Mouse (Mus musculus): ENCODE data around the gene Map7.

Gene Map7

DNA sequence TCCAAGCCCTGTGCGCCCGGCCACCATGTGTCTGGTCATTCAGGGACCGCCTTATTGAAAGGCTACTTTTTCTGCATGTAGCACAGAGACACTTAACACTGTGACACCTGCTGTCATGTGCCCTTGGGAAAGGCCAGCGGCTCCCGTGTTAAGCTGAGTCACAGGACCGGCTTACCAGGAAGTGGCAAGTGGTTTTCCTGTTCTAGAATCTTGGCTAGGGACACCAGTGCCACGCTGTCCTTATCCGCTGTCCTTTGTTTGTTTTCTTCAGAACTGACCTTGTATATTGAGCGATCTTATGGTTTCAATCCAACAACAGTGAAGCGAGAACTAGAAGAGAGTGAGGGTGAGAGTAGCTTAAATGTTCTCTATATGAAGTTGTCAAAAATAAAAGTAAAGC is 85.2 kb downstream of the Map7 start:
- no peak for DNase-seq (ENCODE audit: low read depth, low spot score)

DNA sequence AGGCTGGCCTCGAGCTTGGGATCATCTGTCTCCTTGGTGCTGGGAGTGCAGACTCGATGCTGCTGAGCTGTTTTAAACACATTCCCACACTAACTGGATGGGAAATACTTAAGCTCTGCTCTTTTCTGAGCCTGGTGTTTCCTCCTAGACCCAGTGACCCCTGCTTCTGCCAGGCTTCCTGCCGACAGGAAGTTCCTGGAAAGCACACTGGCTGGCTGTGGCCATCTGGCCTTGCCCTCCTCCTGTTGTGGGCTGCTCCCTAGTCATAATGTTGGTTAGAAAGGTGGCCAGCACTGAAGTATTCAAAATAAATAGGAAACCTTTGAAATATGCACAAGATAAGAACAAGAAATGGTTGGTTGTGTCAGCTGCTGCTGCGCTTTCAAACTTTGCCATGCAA is 86.2 kb downstream of the Map7 start:
- DNase-seq (ENCODE audit: low read depth, low spot score), result no peak

DNA sequence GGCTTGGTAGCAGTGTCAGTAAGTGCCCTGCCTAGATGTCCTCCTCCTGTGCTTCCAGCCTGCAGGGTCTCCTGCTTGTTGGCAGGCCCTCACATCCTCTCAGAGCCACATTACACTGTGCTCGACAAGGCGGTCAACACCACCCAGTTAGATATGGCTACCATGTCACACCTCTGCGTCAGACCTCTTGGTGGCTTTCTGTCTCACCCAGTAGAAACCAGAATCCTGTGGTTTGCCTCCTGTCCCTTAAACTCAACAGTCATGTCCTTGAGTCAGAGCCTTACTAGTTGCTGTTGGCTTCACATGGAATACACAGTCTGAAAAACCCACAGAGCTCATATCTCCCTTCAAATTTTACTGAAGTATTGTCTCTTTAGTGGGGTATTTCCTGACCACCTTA is 87.4 kb downstream of the Map7 start:
- no peak for DNase-seq (ENCODE audit: low read depth, low spot score)

DNA sequence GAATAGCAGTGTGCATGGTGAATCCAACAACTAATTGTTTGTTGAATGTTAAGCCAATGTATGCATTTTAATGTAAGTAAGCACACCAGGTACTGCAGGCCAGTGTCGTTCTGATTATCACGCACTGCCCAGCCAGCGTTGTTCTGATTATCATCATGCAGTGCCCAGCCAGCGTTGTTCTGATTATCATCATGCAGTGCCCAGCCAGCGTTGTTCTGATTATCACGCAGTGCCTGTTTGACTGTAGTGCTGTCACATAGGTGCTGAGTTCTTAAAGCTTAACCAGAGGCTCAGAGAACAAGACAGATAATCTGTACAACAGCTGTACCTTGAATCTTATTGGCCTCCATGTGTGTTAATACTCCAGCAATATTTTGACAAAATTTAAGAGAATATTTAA is 88.0 kb downstream of the Map7 start:
- DNase-seq (ENCODE audit: low read depth, low spot score), result no peak

DNA sequence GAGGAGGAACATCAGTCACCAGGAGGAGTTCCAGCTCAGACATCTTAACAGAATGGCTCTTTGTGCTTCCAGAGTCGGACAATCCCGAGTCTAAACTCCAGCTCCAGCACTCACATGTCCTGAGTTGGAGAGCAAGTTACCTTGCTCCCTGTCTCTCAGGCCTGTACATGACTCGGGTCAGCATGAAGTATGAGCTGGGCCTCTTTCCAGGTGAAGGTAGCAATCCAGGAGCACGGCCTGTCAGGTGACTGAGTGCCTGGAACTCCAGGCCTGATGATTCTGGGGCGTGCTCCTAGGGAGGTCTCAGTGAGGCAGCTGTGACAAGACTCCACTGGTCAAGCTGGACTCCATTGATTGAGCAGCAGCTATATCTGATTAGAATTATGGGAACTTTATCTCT is 90.0 kb downstream of the Map7 start:
- no peak for DNase-seq (ENCODE audit: low read depth, low spot score)

DNA sequence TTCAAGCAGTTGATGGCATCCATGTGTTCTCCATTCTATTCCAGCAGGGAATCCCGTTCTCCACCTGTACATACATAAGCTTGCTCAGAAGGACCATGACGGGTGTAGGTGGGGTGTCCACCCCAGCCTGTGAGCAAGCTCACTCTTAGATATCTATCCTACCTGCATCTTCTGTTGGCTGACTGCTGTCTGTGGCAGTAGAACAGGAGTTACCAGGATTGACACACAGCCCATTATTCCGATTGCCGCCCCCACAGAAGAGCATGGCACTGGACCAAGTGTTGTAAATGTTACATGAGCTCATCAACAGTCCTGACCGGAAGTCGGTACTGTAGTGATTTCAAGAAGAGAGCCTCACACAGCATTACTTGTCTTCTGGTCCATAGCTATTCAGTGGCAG is 92.6 kb downstream of the Map7 start:
- no peak for DNase-seq (ENCODE audit: low read depth, low spot score)

DNA sequence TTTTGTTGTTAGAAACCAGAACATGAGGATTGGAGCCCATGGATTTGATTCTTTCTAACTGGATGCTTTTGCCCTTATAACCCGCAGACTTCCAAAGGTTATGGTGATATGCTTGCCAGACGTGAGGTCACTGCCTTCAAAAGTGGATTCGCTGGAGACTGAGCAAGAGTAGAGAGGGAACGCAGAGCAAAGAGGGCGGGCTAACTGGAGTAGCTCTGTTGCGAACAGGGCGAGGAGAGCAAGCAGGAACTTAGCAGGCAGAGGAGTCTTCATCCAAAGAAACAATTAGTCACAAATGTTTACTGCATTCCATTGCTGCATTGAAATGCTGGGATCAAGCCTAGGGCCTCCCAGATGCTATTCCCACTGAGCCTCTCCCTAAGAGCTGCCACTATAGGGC is 95.0 kb downstream of the Map7 start:
- DNase-seq (ENCODE audit: low read depth, low spot score), result peak; percentile 52

DNA sequence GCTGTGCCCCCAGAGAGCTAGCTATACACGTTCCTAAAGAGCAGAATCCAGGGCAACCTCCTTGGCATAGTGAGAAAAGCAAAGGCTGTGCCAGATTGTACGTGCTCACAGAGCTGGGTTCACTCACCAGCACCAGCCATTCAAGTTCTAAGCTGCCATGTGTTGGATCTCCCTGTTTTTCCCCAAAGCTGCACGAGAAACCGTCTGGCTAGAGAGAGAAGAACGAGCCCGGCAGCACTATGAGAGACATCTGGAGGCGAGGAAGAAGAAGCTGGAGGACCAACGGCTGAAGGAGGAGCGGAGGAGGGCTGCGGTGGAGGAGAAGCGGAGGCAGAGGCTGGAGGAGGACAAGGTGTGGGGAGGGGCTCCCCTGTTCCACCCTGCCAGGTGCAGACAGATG is 96.8 kb downstream of the Map7 start:
- no peak for DNase-seq (ENCODE audit: low read depth, low spot score)

DNA sequence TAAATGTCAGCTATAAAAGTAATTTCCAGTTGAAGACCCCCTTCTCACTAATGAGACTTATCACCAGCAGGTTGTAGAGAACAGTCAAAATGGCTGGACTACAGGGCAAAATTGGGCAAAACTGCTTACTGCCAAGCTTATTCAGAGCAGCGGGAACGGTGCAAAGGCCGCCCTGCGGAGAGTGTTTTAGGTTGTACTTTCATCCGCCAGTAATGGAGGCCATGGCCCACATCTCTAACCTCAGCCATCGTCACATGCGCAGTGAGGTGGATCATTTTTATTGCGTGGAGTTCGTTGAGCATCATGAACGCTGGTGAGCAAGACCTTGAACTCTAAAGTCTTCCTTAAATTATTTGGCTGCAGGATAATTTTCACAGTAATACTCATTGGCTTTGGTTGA is 100.8 kb downstream of the Map7 start:
- no peak for DNase-seq (ENCODE audit: low read depth, low spot score)

DNA sequence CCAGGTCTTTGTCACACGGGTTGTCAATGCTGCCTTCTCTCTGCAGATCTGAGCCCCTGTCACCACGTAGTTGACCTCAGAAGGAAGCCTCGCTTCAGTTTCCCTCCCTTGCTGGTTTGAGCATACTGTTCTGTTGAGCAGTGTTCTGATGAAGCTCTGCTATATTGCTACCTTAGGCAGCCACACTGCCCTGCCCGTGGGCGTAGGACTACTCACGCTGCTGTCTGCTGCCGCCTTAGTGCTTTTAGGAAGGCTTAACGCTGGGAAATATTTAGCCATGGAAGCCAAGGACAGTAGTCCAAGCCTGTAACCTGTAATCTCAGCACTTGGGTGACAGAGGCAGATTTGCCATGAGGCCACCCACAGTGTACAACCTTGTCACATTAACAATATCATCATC is 107.3 kb downstream of the Map7 start:
- DNase-seq (ENCODE audit: low read depth, low spot score), result no peak

DNA sequence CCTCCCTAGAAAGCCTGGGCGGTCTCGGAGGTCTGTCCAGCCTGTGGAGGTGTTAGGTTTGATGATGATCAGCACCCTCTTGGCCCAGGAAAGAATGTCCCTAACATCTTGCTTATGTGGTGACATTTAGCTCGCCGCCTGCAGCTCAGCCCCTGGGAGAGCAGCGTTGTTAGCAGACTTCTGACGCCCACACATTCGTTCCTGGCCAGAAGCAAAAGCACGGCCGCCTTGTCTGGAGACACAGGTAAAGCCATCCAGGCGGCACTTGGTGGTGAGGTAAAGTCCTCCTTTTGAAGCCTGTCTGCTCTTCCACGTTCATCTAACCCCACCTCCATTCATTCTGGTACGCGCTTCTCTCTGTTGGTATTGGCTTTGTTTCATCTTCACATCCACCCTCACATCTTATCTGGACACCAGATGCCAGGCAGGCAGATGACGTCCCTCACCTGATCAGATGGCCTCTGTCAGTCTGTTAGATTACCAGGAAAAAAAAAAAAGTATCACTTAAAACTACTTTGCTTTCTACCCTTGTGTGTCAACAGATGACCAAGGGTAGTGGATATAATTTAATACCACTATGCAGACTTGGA is 108.9 kb downstream of the Map7 start:
- DNase-seq (ENCODE audit: low read depth, low spot score), result no peak

DNA sequence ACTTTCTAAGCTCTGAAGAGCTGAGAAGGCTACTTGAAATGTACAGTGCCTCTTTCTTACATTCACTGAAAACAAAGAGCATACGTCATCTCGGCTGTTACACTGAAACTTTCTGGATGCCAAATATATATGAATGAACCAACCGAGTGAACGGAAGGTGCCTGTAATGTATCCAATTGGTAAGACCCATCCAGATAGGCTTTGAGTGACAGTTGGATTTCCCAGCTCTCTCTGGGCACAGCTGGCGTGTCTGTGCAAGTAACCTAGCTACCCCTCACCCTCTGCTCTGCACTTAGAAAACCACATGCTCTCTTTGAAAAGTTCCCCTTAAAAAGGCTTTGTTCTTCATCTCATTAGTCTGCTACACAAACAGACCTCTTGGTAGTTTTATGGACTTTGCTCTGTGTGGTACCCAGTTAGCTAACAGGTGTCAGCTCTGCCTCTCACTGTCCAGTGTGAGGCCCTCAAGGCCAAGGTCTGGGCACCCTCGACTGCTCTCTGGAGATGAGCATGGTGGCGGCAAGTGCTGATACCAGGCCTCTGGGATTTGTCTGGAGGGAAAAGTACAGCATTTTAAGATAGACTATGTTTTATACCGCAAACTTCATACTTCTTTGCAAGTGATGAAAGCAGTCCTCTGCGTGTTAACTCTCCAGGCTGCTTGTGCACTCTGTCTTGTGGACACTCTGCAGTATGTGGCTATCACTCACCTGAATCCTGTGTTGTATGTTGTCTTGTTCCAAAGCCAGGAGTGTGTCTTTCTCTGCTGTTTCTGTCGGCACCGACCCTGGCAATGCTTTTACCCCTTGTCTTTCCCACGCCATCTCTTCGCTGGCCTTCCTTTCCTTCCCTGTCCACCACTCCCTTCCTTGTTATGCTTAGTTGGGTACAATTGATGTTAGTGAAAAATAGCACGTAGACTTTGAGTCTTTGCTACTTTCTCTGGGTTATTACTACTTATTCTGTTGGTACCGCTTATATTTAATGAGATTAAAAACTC is 109.8 kb downstream of the Map7 start:
- DNase-seq (ENCODE audit: low read depth, low spot score), result no peak

DNA sequence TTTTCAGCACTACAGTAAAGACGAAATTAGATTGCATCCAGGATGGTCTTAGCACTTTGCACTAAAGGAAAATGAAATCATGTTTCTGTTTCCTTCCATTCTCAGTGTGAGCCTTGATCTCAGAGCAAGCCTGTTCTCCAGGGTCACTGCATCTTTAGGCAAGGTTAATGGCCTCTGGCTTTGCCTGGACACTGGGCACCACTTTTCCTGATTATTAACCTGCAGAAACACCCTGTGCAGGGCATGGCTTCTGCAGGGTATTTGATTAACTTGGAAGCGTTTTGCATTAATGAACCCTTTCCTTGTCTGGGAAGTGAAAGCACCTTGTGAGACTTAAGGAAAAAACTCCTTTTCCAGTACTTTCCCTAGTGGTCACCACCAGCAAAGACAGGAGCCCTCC is 111.2 kb downstream of the Map7 start:
- no peak for DNase-seq (ENCODE audit: low read depth, low spot score)

DNA sequence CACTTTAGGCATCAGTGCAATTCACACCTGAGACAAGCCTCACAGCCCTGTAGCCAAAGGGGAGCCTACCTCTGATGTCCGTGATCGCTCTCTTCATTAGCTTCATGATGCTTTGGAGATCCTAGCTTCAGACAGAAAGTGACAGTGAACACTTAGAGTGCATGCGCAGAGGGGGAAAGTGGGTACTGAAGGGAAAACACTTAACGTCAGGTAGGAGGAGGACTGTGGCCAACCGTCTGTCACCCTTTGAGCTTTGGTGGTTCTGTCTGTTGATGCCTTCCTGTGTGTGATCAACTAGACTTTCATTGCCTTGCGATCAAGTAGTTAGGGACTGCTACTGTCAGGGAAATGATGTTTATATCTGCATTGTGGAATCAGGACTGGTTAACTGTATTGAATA is 114.6 kb downstream of the Map7 start:
- no peak for DNase-seq (ENCODE audit: low read depth, low spot score)

DNA sequence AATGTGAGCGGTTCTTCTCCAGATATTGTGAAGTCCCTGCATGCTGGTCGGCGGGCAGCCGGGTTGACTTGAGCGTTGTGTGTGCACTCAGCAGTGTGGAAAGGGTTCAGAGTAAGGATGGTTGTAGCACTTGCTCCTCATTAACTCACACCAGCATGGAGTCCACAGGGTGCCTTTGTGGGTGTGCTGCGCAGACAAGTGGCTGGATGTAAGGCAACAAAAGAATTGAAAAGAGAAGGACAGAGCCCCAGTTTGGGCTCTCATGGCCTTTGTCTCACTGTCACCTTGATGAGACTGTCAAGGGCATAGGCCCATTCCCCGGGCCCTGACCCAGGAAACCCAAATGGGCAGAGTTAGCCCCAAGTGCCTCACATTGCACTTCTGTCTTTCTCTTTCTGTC is 116.2 kb downstream of the Map7 start:
- peak; percentile 81 for DNase-seq (ENCODE audit: low read depth, low spot score)

DNA sequence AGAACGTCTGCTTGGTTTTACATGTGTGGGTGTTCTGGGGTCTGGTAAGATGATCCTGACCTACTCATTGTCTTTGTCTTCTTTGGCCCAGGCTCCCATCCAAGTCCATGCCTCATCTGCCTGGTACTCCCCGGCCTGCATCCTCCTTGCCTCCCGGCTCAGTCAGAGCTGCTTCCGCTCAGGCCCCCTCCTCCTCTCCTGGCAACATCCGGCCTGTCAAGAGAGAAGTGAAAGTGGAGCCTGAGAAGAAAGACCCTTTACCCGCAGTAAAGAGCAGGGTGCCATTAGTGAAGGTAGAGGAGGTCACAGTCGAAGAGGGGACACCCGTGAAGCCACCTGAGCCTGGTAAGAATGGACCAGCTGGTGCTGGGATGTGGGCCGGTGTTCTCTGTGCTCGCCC is 118.8 kb downstream of the Map7 start:
- DNase-seq (ENCODE audit: low read depth, low spot score), result no peak

DNA sequence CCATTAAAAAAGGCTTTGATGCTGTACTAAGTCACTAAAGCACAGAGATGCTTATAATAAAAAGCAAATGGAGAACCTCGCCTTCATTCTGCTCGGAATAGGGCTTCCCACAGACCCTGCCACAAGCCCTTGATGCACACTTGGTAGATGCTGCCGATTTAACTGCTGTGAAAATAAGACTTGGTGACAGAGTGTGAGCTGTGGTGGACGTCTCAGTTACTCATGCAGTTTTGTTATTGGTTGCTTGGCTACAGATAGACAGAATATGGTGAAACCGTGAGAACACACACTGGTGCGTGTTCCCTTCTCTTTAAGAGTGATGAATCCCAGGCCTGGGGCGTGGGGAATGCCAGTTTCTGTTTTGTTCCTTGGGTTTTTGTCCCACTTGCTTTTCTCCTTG is 120.7 kb downstream of the Map7 start:
- DNase-seq (ENCODE audit: low read depth, low spot score), result no peak

DNA sequence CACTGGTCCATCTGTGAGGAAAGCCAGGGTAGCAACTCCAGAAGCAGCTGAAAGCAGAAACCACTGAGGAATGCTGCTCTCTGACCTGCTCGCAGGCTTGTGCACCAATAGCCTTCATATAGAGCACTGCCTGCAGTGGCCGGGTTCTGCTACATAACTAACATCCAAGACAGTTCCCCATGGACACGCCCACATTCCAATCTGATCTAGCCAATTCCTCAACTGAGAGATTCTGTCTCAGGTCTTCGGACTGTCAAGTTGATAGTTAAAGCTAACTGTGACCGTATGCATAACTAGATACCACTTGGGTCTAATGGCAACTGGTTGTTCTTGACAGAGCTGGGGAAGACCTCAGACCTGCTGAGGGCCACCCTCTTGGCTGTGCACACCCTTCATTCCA is 124.1 kb downstream of the Map7 start:
- peak; percentile 58 for DNase-seq (ENCODE audit: low read depth, low spot score)

DNA sequence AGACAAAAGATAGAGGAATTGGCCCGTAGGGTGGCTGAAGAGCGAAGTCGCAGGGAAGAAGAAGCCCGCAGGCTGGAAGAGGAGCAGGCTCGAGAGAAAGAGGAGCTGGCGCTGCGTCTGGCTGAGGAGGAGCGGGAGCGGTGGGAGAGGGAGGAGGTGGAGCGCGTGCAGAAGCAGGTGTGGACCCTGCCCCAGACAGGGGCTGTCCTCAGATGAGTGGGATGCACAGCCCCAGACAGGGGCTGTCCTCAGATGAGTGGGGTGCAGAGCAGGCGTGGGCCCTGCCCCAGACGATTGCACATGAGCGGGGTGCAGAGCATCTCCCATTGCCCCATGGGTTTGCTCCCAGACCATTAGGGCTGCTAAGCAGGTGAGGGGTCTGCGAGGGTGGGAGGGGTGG is 125.0 kb downstream of the Map7 start:
- no peak for DNase-seq (ENCODE audit: low read depth, low spot score)

DNA sequence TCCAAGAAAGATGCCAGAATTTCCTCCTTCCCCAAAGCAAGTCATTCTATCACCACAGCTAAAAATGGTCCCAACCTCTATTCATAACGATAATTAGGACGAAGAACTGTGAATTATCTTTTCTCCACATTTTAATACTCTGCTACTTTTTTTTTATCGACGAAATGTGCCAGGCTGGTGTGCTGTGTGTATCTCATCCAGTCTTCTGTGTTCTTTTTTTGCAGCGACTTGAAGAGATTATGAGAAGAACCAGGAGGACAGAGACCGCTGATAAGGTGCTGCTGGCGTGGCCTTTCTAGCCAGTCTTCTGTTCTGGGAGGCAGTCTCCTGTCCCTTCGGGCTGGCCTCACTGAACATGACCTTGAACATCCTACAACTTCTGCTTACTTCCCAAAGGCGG is 125.8 kb downstream of the Map7 start:
- no peak for DNase-seq (ENCODE audit: low read depth, low spot score)

DNA sequence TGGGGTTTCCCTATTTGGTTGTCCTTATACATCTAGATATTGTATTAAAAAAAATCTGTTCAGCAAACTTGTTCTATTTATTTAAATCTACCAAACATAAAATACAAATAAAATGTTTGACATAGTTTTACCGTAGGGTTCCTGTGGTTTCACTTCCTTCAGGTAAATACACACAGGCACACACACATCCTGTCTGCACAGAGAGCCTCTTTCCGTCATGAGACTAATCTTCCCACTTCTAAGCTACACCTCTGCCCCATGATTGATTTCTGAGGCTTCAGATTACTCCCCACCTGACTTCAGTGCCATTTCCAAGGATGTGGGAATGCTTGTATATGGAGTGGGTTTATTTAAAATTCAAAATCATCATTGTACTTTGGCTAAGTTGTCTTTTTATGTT is 133.2 kb downstream of the Map7 start:
- no peak for DNase-seq (ENCODE audit: low read depth, low spot score)

DNA sequence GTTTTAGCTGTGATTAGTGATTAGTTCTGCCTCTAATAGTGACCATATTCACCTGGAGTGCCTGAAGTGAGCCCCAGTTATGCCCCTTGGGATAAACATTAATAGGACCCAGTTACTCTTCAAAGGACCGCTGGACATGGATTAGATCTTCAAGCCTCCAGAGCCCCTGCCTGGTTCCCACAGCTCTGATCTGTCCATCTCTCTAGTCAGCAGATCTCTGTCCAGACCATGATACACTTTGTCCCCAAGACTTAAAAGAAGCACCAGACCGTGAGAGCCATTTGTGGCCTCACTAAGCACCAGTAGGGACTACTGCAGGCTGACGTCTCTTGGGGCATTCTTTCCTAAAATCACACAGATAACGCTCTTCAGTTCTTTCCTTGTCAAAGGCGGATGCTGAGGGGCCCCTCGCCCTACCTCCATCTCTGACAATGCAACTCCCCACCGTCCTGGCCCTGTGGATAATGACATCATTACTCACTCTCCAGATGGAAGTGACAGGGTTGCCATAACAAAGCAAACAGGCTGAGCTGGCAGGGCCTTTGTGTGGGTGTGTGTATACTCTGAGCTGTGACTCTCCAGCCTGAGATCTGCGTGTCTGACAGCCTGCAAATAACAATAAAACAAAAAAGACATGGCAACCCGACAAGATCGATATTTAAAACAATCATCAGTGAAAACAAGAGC is 137.2 kb downstream of the Map7 start:
- DNase-seq (ENCODE audit: low read depth, low spot score), result peak; percentile 20
